Mouse (Mus musculus) ES-Bruce4 (cell line): ENCODE results near the gene Zfp672. TPM values are rescaled to one million over a fixed set of nuclear protein-coding genes. Genes with fewer than 3 reads are reported as not detected.
"Not testable (repeated sequence)": the region's sequence is repeated elsewhere in the genome, so short reads cannot be mapped to it uniquely, and the experiment has no call there.

Experiments used
- H3K27ac ChIP-seq: 2 replicates; pipeline ENCODE4 v1.5.1; 2012; ENCODE audit warnings: low read length, inconsistent platforms; ENCODE audit not compliant: insufficient read depth
- H3K27me3 ChIP-seq: 2 replicates; pipeline ENCODE4 v1.6.1; 2012; ENCODE audit warnings: mild to moderate bottlenecking, low read length, inconsistent platforms; ENCODE audit not compliant: control insufficient read depth, poor library complexity, insufficient read depth, severe bottlenecking
- H3K36me3 ChIP-seq: 2 replicates; pipeline ENCODE4 v1.6.1; 2012; ENCODE audit warnings: inconsistent platforms, mild to moderate bottlenecking, low read length, moderate library complexity; ENCODE audit not compliant: control insufficient read depth, poor library complexity, insufficient read depth, severe bottlenecking
- H3K4me1 ChIP-seq: one replicate; pipeline ENCODE4 v1.8.1; 2011; ENCODE audit warnings: low read length; ENCODE audit not compliant: control insufficient read depth, insufficient read depth
- H3K4me3 ChIP-seq: 2 replicates; pipeline ENCODE4 v1.5.1; 2011; ENCODE audit warnings: low read depth, mild to moderate bottlenecking, low read length
- H3K9ac ChIP-seq: 2 replicates; pipeline ENCODE4 v1.6.1; 2012; ENCODE audit warnings: low read depth, mild to moderate bottlenecking, inconsistent platforms; ENCODE audit not compliant: poor library complexity, severe bottlenecking
- H3K9me3 ChIP-seq: replicated peaks from 2 replicates; pipeline ENCODE4 v1.6.1; 2012; ENCODE audit warnings: mild to moderate bottlenecking, low read length, inconsistent platforms; ENCODE audit not compliant: control insufficient read depth, poor library complexity, insufficient read depth, severe bottlenecking
- CTCF ChIP-seq: IDR thresholded peaks from one replicate; pipeline ENCODE4 v1.8.1; 2011; ENCODE audit warnings: low read depth, low read length
- EP300 ChIP-seq: IDR thresholded peaks from 2 replicates; pipeline ENCODE4 v1.6.1; 2011; ENCODE audit warnings: low read depth, low read length; ENCODE audit not compliant: insufficient read depth
- POLR2A ChIP-seq: IDR thresholded peaks from one replicate; pipeline ENCODE4 v1.8.1; 2011; ENCODE audit warnings: low read length; ENCODE audit not compliant: insufficient read depth
- polyA plus RNA-seq: library from polyadenylated mRNA; stranded (reverse); fragments of >200 nt; gene quantifications from 2 replicates; pipeline ENCODE4 v1.2.4, GENCODE M21; 2011; ENCODE audit warnings: low read depth; ENCODE audit not compliant: missing spikeins, insufficient read depth, insufficient read length

Gene Zfp672
- polyA plus RNA-seq, 1 experiment: 9.0 TPM

DNA sequence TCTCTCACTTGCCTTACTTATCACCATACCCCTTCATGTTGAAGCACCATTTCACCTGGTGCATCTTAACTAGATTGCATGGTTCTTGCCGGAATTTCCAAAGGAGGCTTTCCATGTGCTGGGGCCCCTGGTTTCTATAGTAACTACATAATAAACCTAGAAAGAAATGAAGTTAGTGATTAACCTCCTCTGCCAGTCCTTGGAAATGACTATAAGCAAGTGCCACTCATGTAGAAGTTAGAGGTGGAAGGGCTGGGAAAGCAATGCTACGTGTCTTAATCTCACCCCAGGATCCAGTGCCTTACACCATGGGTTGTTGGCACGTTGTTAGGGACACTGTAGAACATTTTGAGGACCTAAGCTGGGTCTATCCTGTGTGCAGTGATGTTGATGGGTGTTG, 34.3 kb upstream of the Zfp672 start:
- no peaks in the 10 kb centered on the region for H3K9me3 ChIP-seq
- no peaks in the 10 kb centered on the region for H3K36me3 ChIP-seq
- H3K4me3 ChIP-seq: no peak overlapping the region
- H3K4me1 ChIP-seq: no peaks in the 10 kb centered on the region
- H3K9ac ChIP-seq: no peak overlapping the region
- TF ChIP-seq CTCF: no peak
- no peak for TF ChIP-seq EP300
- no peak for TF ChIP-seq POLR2A
- no peaks in the 10 kb centered on the region for H3K27me3 ChIP-seq
- no peak overlapping the region for H3K27ac ChIP-seq

GRCm38 (mm10) chr11:58362562-58362961, 32.4 kb upstream of the Zfp672 start:
- not testable (repeated sequence) for H3K27me3 ChIP-seq, H3K9me3 ChIP-seq, H3K9ac ChIP-seq, H3K4me3 ChIP-seq, H3K27ac ChIP-seq, H3K36me3 ChIP-seq, H3K4me1 ChIP-seq

DNA sequence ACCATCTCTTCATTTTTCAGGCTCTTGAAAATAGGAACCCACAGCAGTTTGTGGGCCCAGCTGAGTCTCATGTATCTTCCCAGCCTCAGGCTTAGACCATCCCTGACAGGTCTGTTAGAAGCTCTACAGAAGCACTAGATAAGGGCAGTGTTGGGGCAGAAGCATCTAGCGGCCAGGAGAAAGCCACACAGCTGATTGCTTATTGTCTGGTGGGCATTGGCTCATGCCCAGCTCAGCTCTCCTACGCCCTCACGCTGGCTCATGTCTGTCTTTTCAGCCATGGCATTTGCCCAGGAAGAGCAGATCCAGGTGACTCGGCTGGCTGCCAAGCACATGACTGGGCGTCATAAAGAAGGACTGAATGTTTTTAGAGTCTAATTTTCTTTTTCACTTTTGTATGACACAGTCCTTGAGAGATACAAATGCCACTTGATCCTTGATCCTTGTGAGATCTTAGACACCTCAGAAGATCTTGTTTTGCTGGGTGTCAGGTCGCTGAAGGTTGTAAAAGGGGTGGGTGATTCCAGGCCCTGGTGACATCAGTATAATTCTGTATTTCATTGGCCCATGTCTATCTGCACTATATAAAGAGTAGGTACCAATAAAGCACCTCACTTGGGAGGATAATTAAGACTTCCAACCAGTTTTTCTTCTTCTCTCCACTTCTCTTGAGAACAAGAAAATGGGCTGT, 27.9 kb upstream of the Zfp672 start:
- Histone ChIP-seq H3K36me3 (no peaks in the 10 kb centered on the region), H3K27ac (no peak overlapping the region), H3K4me3 (no peak overlapping the region), H3K9me3 (no peaks in the 10 kb centered on the region), H3K9ac (no peak overlapping the region), H3K4me1 (no peaks in the 10 kb centered on the region), H3K27me3 (no peaks in the 10 kb centered on the region)
- TF ChIP-seq CTCF: no peak
- no peak for TF ChIP-seq POLR2A
- no peak for TF ChIP-seq EP300

DNA sequence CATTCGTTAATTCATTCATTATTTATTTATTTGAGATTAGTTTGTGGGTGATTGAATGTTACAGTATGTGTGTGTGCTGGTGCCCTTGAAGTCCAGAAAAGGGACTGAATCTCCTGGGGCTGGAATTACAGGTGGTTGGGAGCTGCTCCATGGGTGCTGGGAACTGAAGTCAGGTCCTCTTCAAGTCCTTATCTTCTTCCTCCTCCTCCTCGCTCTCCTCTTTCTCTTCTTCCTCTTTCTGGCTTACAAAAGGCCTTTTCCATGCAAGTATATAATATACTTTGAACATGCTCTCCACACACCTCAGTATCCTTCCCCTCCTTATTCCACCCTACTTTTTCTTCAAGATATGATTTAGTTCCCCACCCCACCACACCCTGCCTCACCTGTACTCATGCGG, 26.9 kb upstream of the Zfp672 start:
- Histone ChIP-seq H3K9ac (no peak overlapping the region), H3K9me3 (no peaks in the 10 kb centered on the region), H3K4me3 (no peak overlapping the region), H3K4me1 (no peaks in the 10 kb centered on the region), H3K27ac (no peak overlapping the region), H3K27me3 (no peaks in the 10 kb centered on the region), H3K36me3 (no peaks in the 10 kb centered on the region)
- TF ChIP-seq CTCF: no peak
- no peak for TF ChIP-seq POLR2A
- no peak for TF ChIP-seq EP300

DNA sequence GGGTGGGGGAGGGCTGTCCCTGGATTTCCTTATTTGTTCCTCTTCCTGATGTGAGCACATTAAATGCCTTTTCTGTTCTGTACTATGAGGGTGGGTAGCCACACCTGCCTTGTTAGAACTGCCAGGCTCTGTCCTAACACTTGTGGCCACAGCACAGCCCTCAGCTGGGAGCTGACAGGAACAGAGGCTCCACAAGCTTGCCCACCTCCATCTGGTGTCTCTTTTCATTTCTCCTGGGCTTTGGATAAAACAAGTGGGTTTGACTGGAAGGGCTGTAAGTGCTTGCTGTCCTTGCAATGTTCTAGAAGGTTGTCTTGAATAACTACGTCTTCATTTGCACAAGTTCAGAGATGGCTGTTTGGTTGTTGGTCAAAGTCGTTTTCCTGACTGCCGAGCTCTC, 24.8 kb upstream of the Zfp672 start:
- Histone ChIP-seq H3K36me3 (no peaks in the 10 kb centered on the region), H3K27ac (no peak overlapping the region), H3K9me3 (no peaks in the 10 kb centered on the region), H3K27me3 (no peaks in the 10 kb centered on the region), H3K4me3 (no peak overlapping the region), H3K9ac (no peak overlapping the region), H3K4me1 (no peaks in the 10 kb centered on the region)
- TF ChIP-seq EP300: no peak
- no peak for TF ChIP-seq CTCF
- no peak for TF ChIP-seq POLR2A

DNA sequence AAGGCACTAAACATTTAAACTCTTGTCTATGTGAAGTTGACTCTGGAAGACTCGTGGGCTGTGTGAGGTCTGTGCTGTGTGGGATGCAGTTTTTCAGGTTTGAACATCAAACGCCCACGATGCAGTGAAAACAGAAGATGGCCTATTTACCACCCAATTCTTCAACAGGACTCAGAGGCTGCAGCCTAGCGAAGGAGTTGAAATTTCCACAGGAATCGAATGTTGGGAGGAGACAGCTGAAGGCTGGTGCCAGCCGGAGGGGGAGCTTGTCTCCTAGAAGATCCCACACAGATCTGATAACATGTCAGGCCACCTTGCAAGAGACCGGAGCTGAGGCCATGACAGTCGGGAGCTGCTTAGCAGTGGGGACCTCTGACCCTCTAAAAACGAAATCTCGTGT, 24.3 kb upstream of the Zfp672 start:
- Histone ChIP-seq H3K36me3 (no peaks in the 10 kb centered on the region), H3K27me3 (no peaks in the 10 kb centered on the region), H3K9ac (no peak overlapping the region), H3K27ac (no peak overlapping the region), H3K4me1 (no peaks in the 10 kb centered on the region), H3K4me3 (no peak overlapping the region), H3K9me3 (no peaks in the 10 kb centered on the region)
- TF ChIP-seq CTCF (no peak), EP300 (no peak), POLR2A (no peak)
